Mouse (Mus musculus) inflammation-experienced regulatory T-cells (primary cell): ENCODE data around the gene Tssk6. TPM values are rescaled to one million over a fixed set of nuclear protein-coding genes. Genes with fewer than 3 reads are reported as not detected.

ENCODE experiments used
- polyA plus RNA-seq, 2 experiments: library from polyadenylated mRNA; unstranded; fragments of 100-300 nt; shearing (Covaris generic); gene quantifications; one replicate each; pipeline ENCODE4 v1.2.1; 2017

The Tssk6 gene
- polyA plus RNA-seq = 1 to 10 TPM; 4.3 to 5.5 TPM

DNA sequence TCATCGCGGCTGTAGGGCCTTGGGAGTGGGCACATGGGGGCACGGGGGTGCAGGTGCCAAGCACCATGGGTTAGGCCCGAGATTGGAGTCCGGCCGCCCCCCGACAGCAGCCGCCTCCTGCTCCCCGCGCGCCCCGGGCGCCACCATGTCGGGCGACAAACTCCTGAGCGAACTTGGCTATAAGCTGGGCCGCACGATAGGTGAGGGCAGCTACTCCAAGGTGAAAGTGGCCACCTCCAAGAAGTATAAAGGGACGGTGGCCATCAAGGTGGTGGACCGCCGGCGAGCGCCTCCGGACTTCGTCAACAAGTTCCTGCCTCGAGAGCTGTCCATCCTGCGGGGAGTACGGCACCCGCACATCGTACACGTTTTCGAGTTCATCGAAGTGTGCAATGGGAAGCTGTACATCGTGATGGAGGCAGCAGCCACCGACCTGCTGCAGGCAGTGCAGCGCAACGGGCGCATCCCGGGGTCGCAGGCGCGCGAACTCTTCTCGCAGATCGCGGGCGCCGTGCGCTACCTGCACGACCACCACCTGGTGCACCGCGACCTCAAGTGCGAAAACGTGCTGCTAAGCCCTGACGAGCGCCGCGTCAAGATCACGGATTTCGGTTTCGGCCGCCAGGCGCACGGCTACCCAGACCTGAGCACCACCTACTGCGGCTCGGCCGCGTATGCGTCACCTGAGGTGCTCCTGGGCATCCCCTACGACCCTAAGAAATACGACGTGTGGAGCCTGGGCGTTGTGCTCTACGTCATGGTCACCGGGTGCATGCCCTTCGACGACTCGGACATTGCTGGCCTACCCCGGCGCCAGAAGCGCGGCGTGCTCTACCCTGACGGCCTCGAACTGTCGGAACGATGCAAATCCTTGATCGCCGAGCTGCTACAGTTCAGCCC lies at the start of gene Tssk6, which contains the start of the genes Ndufa13 and Yjefn3:
Tssk6 (plus strand) TSS at position 22 of the 900 bp plus-strand sequence.
Ndufa13 (minus strand) TSS at position 396 of the 900 bp plus-strand sequence.
Yjefn3 (minus strand) TSS at position 550 of the 900 bp plus-strand sequence.

DNA sequence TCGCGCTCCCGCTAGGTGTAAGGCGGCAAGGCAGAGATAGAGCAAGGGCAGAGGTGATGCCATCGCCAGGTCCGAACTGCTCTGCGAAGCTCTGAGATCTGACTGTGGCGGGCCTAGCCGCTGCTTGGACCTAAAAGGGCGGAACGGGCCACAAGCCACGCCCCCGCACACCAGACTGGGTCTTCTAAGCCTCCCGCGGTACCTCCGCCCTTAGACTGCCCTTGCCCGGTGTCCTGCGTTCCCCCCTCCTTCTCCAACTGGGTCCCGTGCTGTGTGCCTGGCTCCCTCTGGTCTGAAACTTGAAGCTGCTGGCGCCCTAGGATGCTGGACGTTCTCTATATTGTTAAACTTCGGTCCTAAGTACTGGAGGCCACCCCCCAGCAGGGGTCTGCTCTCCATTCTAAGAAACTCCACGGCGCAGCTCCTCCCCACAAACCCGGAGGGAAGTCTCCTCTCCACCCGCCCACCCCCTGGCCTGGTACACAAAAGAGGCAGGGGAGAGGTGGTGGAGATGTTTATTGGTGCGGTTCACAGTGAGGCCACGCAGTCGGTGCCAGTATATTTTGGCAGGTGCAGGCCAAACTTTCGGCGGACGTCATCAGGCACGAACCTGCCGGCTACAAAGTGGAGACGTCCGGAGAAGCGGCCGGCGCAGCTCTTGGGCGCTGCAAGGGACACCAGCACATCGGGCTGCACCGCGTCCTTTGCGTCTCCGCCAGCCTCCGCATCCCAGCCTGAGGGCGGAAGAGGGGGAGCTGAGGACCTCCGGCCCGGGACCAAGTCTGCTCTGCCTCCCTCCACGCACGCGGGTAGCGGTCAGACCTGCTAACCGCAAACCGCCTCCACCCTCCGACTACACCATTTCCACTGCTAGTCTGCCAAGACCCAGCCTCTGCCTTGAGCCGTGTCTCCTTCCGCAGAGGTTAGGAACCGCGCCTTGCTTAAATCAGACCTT lies 14.4 kb upstream of the Tssk6 start, which contains the start of gene Cilp2:
Cilp2 (minus strand) TSS at position 399 of the 955 bp plus-strand sequence.

Other genes with a start within 250 kb of the Tssk6 start
- 1 to 10 TPM in 1 of 2 experiments, under 1 TPM in 1; 0.95 to 1.6 TPM for gene Zfp964, start 247.7 kb upstream of the Tssk6 start, polyA plus RNA-seq
- gene Zfp869, start 191.5 kb upstream of the Tssk6 start, polyA plus RNA-seq = 10 to 100 TPM; 59.9 to 63.2 TPM
- 1 to 10 TPM; 7.5 to 7.9 TPM for gene Zfp963, start 152.2 kb upstream of the Tssk6 start, polyA plus RNA-seq
- gene Gm20422, start 127.3 kb upstream of the Tssk6 start, polyA plus RNA-seq = not detected
- gene Atp13a1, start 111.0 kb upstream of the Tssk6 start, polyA plus RNA-seq = 100 to 1,000 TPM in 1 of 2 experiments, 10 to 100 TPM in 1; 85.5 to 118 TPM
- gene Zfp866, start 111.0 kb upstream of the Tssk6 start, polyA plus RNA-seq = 10 to 100 TPM; 24.3 to 28.0 TPM
- gene Gmip, start 93.5 kb upstream of the Tssk6 start, polyA plus RNA-seq = 100 to 1,000 TPM; 119 to 150 TPM
- under 1 TPM; 0.18 to 0.23 TPM for gene Lpar2, start 79.8 kb upstream of the Tssk6 start, polyA plus RNA-seq
- gene Pbx4, start 69.7 kb upstream of the Tssk6 start, polyA plus RNA-seq = 10 to 100 TPM; 18.4 to 27.8 TPM
- gene Cilp2, start 14.5 kb upstream of the Tssk6 start, polyA plus RNA-seq = under 1 TPM in 1 of 2 experiments, not detected in 1; 0.07 TPM
- 100 to 1,000 TPM; 156 to 161 TPM for gene Ndufa13, start 374 bp downstream of the Tssk6 start, polyA plus RNA-seq
- 1 to 10 TPM in 1 of 2 experiments, not detected in 1; 2.0 TPM for gene Yjefn3, start 528 bp downstream of the Tssk6 start, polyA plus RNA-seq
- gene Gatad2a, start 94.2 kb downstream of the Tssk6 start, polyA plus RNA-seq = 100 to 1,000 TPM; 126 to 142 TPM
- 100 to 1,000 TPM in 1 of 2 experiments, 10 to 100 TPM in 1; 97.7 to 107 TPM for gene Mau2, start 140.6 kb downstream of the Tssk6 start, polyA plus RNA-seq
- 10 to 100 TPM; 59.2 to 60.4 TPM for gene Sugp1, start 140.6 kb downstream of the Tssk6 start, polyA plus RNA-seq
- 1 to 10 TPM in 1 of 2 experiments, not detected in 1; 2.4 TPM for gene Tm6sf2, start 170.7 kb downstream of the Tssk6 start, polyA plus RNA-seq
- gene Hapln4, start 181.3 kb downstream of the Tssk6 start, polyA plus RNA-seq = 1 to 10 TPM in 1 of 2 experiments, under 1 TPM in 1; 0.36 to 1.0 TPM
- gene Ncan, start 218.7 kb downstream of the Tssk6 start, polyA plus RNA-seq = under 1 TPM; 0.04 to 0.65 TPM
- gene Nr2c2ap, start 229.1 kb downstream of the Tssk6 start, polyA plus RNA-seq = 10 to 100 TPM; 45.5 to 55.2 TPM
- 10 to 100 TPM; 40.9 to 46.2 TPM for gene Rfxank, start 237.0 kb downstream of the Tssk6 start, polyA plus RNA-seq
- gene Borcs8, start 237.3 kb downstream of the Tssk6 start, polyA plus RNA-seq = 10 to 100 TPM; 57.6 to 64.3 TPM
- gene Mef2b, start 237.5 kb downstream of the Tssk6 start, polyA plus RNA-seq = under 1 TPM; 0.58 to 0.80 TPM